In the genomic region with DNA sequence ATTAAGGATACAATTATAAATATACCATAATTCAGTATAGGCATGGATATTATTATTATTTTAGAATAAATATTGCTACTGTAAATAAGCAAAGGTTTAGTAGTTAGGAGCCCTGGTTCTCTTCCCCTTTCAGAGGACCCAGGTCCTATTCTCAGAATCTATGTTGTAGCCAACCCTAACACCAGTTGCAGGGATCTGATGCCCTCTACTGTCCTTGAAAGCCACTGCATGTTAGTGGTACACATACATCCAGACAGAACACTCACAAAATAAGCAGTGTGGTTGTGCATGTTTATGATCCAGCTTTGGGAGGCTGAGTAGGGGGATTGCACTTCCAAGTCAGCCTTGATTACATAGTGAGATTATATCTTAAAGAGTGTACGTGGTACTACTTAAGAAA, we compare ENCODE assay signal across 10 mouse cellular contexts. TPM values are rescaled to one million over a fixed set of nuclear protein-coding genes. Genes with fewer than 3 reads are reported as not detected.
DNase-seq lines count a peak whose midpoint lies in the region; ATAC-seq and TF ChIP-seq lines count a peak whose summit lies in the region.
"Had no signal": no experiment of that assay in that cellular context is flagged by ENCODE, and none has a peak within 500 bp of the region (broad histone marks: within the 10 kb centered on the region; RNA-seq: fewer than 3 reads in every experiment).

No protein-coding gene starts in this region.

- H3K4me1 ChIP-seq in embryonic facial prominence, embryonic 11.5 days (ENCODE audit: control insufficient read depth, insufficient read depth, low read length): no peaks in the 10 kb centered on the region
- no peaks in the 10 kb centered on the region for H3K4me1 ChIP-seq in embryonic facial prominence, embryonic 10.5 days
- H3K4me1 ChIP-seq in thymus, adult 2 months (replicated peaks; ENCODE audit: control insufficient read depth, insufficient read depth, low read length): no peaks in the 10 kb centered on the region
- 0 out of 2 replicates have a peak, but pooled peaks cover 5% of the 10 kb centered on the region for H3K4me1 ChIP-seq in liver, embryonic 13.5 days (replicated peaks)
- H3K4me1 ChIP-seq: midbrain, embryonic 12.5 days had no signal

- H3K9ac ChIP-seq in embryonic facial prominence, embryonic 11.5 days (replicated peaks; ENCODE audit: low read length): no peak overlapping the region
- H3K9ac ChIP-seq in liver, embryonic 13.5 days: no peak overlapping the region
- H3K9ac ChIP-seq: heart, embryonic 15.5 days; midbrain, embryonic 12.5 days had no signal

- no peak for ATAC-seq in embryonic facial prominence, embryonic 11.5 days (replicated peaks; ENCODE audit: insufficient number of reproducible peaks, low FRiP score, low TSS enrichment, low read depth)
- ATAC-seq in liver, embryonic 13.5 days (ENCODE audit: low read depth): no peak

- H3K27ac ChIP-seq in embryonic facial prominence, embryonic 11.5 days (replicated peaks; ENCODE audit: low read depth, low read length): no peak overlapping the region
- no peak overlapping the region for H3K27ac ChIP-seq in embryonic facial prominence, embryonic 10.5 days (replicated peaks)
- H3K27ac ChIP-seq in thymus, adult 2 months (ENCODE audit: control insufficient read depth, insufficient read depth, low read length): no peak overlapping the region
- no peak overlapping the region for H3K27ac ChIP-seq in liver, embryonic 13.5 days
- H3K27ac ChIP-seq: heart, embryonic 15.5 days; midbrain, embryonic 12.5 days had no signal

- no peak overlapping the region for H3K4me3 ChIP-seq in embryonic facial prominence, embryonic 11.5 days (ENCODE audit: low read depth, low read length)
- H3K4me3 ChIP-seq in embryonic facial prominence, embryonic 10.5 days: no peak overlapping the region
- H3K4me3 ChIP-seq in thymus, adult 2 months (ENCODE audit: control insufficient read depth, insufficient read depth, low read length): no peak overlapping the region
- H3K4me3 ChIP-seq in liver, embryonic 13.5 days (replicated peaks): no peak overlapping the region
- H3K4me3 ChIP-seq: heart, embryonic 15.5 days; midbrain, embryonic 12.5 days had no signal

- H3K36me3 ChIP-seq in embryonic facial prominence, embryonic 11.5 days (replicated peaks; ENCODE audit: control insufficient read depth, insufficient read depth, low read depth, low read length): peaks cover 6% of the 10 kb centered on the region; the same call in 1 of the 2 replicates
- peaks cover 93% of the 10 kb centered on the region for H3K36me3 ChIP-seq in embryonic facial prominence, embryonic 10.5 days (replicated peaks)
- peaks cover 45% of the 10 kb centered on the region for H3K36me3 ChIP-seq in thymus, adult 2 months (ENCODE audit: control insufficient read depth, insufficient read depth, low read length)
- peaks cover 80% of the 10 kb centered on the region for H3K36me3 ChIP-seq in liver, embryonic 13.5 days
- H3K36me3 ChIP-seq in splenic B cell, adult 2 months (ENCODE audit: control insufficient read depth, insufficient read depth, low read length, poor library complexity, severe bottlenecking): peaks cover 18% of the 10 kb centered on the region; the same call in 1 of the 2 replicates

- H3K9me3 ChIP-seq in embryonic facial prominence, embryonic 11.5 days (replicated peaks; ENCODE audit: control insufficient read depth, low read length): no peaks in the 10 kb centered on the region
- H3K9me3 ChIP-seq in embryonic facial prominence, embryonic 10.5 days: no peaks in the 10 kb centered on the region
- no peaks in the 10 kb centered on the region for H3K9me3 ChIP-seq in liver, embryonic 13.5 days (replicated peaks)
- H3K9me3 ChIP-seq: heart, embryonic 15.5 days; midbrain, embryonic 12.5 days had no signal

- 85% methylated on average over 1 of the region's 1 CpGs for WGBS in embryonic facial prominence, embryonic 11.5 days
- 94% methylated on average over 1 of the region's 1 CpGs for WGBS in embryonic facial prominence, embryonic 10.5 days
- WGBS in thymus, adult 2 months: 97% methylated on average over 1 of the region's 1 CpGs
- WGBS in liver, embryonic 13.5 days (ENCODE audit: insufficient replicate concordance): 88% methylated on average over 1 of the region's 1 CpGs

- TF ChIP-seq CTCF in thymus, adult 2 months (IDR thresholded peaks at IDR 0.05; ENCODE audit: borderline replicate concordance, control insufficient read depth, extremely low read depth, insufficient read depth, low read length, poor library complexity): no peak

- no peaks in the 10 kb centered on the region for H3K27me3 ChIP-seq in embryonic facial prominence, embryonic 11.5 days (ENCODE audit: control insufficient read depth, insufficient read depth, low read length)
- no peaks in the 10 kb centered on the region for H3K27me3 ChIP-seq in embryonic facial prominence, embryonic 10.5 days (replicated peaks; ENCODE audit: low read depth, poor library complexity, severe bottlenecking)
- H3K27me3 ChIP-seq in thymus, adult 2 months (ENCODE audit: control insufficient read depth, insufficient read depth, low read length): no peaks in the 10 kb centered on the region
- H3K27me3 ChIP-seq in liver, embryonic 13.5 days: no peaks in the 10 kb centered on the region
- no peaks in the 10 kb centered on the region for H3K27me3 ChIP-seq in splenic B cell, adult 2 months (ENCODE audit: control insufficient read depth, insufficient read depth, low read length, poor library complexity, severe bottlenecking)
- H3K27me3 ChIP-seq: heart, embryonic 15.5 days; midbrain, embryonic 12.5 days had no signal

- DNase-seq in embryonic facial prominence, embryonic 11.5 days (ENCODE audit: low spot score): peak; percentile 53
- DNase-seq in embryonic facial prominence, embryonic 10.5 days (ENCODE audit: low spot score): no peak
- peak; percentile 57 for DNase-seq in thymus, adult 2 months
- no peak for DNase-seq in thymus, adult 18-20 months
- peak; percentile 33 for DNase-seq in liver, embryonic 13.5 days
- DNase-seq in splenic B cell, adult 2 months (ENCODE audit: low read depth, low spot score): peak; percentile 80
- no peak for DNase-seq in left cerebral cortex, adult 9 months (ENCODE audit: low spot score in 2 of 2)
- no peak for DNase-seq in urinary bladder, postnatal 10 days (ENCODE audit: low spot score)

- H3K4me2 ChIP-seq in embryonic facial prominence, embryonic 11.5 days (ENCODE audit: low read depth, low read length): no peak overlapping the region
- H3K4me2 ChIP-seq in liver, embryonic 13.5 days: no peak overlapping the region
- H3K4me2 ChIP-seq: heart, embryonic 15.5 days; midbrain, embryonic 12.5 days had no signal

- no peak for TF ChIP-seq POLR2A in thymus, adult 2 months (IDR thresholded peaks at IDR 0.05; ENCODE audit: control insufficient read depth, extremely low read depth, insufficient read depth, low read length, poor library complexity)

RNA-seq across cellular contexts. Expression of gene Ep300, which starts 21.5 kb away (rescaled TPM):
- polyA plus RNA-seq in embryonic facial prominence, embryonic 11.5 days (2014; fragmentation: Nextera tagmentation; extraction: Ambion mirVana): 24.5 and 25.0 TPM in 2 replicates
- 20.5 and 20.6 TPM in 2 replicates for polyA plus RNA-seq in embryonic facial prominence, embryonic 10.5 days (2016; fragmentation: Nextera tagmentation; extraction: Ambion mirVana)
- 60.6 and 70.7 TPM in 2 replicates for polyA plus RNA-seq in thymus, adult 2 months (2012; rRNA removed)
- 4.4 and 5.9 TPM in 2 replicates for polyA plus RNA-seq in liver, embryonic 13.5 days (2015; fragmentation: Nextera tagmentation; extraction: Ambion mirVana)

RNA-seq across cellular contexts. Expression of gene L3mbtl2, which starts 57.1 kb away (rescaled TPM):
- polyA plus RNA-seq in embryonic facial prominence, embryonic 11.5 days (2014; fragmentation: Nextera tagmentation; extraction: Ambion mirVana): 21.3 and 21.7 TPM in 2 replicates
- polyA plus RNA-seq in embryonic facial prominence, embryonic 10.5 days (2016; fragmentation: Nextera tagmentation; extraction: Ambion mirVana): 35.3 and 45.0 TPM in 2 replicates
- 35.4 and 35.6 TPM in 2 replicates for polyA plus RNA-seq in thymus, adult 2 months (2012; rRNA removed)
- 21.7 and 22.6 TPM in 2 replicates for polyA plus RNA-seq in liver, embryonic 13.5 days (2015; fragmentation: Nextera tagmentation; extraction: Ambion mirVana)

Comparison
In these comparisons a context has a peak if more than half of its experiments do, and no peak if none do; other contexts are left out.
1. DNase-seq: peak in embryonic facial prominence, embryonic 11.5 days (single experiment), thymus, adult 2 months (single experiment), liver, embryonic 13.5 days (single experiment) and splenic B cell, adult 2 months (single experiment); none in embryonic facial prominence, embryonic 10.5 days (single experiment), thymus, adult 18-20 months (0 of 2), left cerebral cortex, adult 9 months (0 of 2) and urinary bladder, postnatal 10 days (single experiment).